Mouse (Mus musculus): ENCODE data around the gene Mnat1. TPM values are rescaled to one million over a fixed set of nuclear protein-coding genes. Genes with fewer than 3 reads are reported as not detected.

Mnat1 gene
- polyA plus RNA-seq, 1 experiment from 2014 or later: 23.2 TPM

GRCm38 (mm10) chr12:73298621-73299020 is 175.1 kb downstream of the Mnat1 start:
- WGBS: 84% methylated on average over 5 of the region's 5 CpGs
- no peak overlapping the region for H3K9ac ChIP-seq (ENCODE audit: low read length)

GRCm38 (mm10) chr12:73300531-73300930 is 177.0 kb downstream of the Mnat1 start:
- WGBS: 86% methylated on average over 2 of the region's 2 CpGs
- no peak overlapping the region for H3K9ac ChIP-seq (ENCODE audit: low read length)
- ATAC-seq (replicated peaks; ENCODE audit: extremely low read depth, insufficient read depth, low FRiP score): no peak
- H3K27ac ChIP-seq (ENCODE audit: low read length): no peak overlapping the region
- no peak overlapping the region for H3K4me2 ChIP-seq (ENCODE audit: low read depth, low read length)
- H3K9me3 ChIP-seq (replicated peaks; ENCODE audit: control insufficient read depth, low read length): no peaks in the 10 kb centered on the region
- no peaks in the 10 kb centered on the region; the same call in 1 of the 2 replicates for H3K36me3 ChIP-seq (ENCODE audit: control insufficient read depth, insufficient read depth)
- no peaks in the 10 kb centered on the region for H3K4me1 ChIP-seq (ENCODE audit: control insufficient read depth, insufficient read depth, low read length)
- no peak overlapping the region for H3K4me3 ChIP-seq (ENCODE audit: low read length)
- H3K27me3 ChIP-seq (ENCODE audit: control insufficient read depth, insufficient read depth, low read length): no peaks in the 10 kb centered on the region

More at GRCm38 (mm10) chr12:73298621-73299020, 175.1 kb downstream of the Mnat1 start:
- Histone ChIP-seq H3K27me3 (ENCODE audit: control insufficient read depth, insufficient read depth, low read length) (no peaks in the 10 kb centered on the region), H3K4me1 (ENCODE audit: control insufficient read depth, insufficient read depth, low read length) (no peaks in the 10 kb centered on the region), H3K4me3 (ENCODE audit: low read length) (no peak overlapping the region), H3K27ac (ENCODE audit: low read length) (no peak overlapping the region), H3K9me3 (replicated peaks; ENCODE audit: control insufficient read depth, low read length) (no peaks in the 10 kb centered on the region), H3K36me3 (ENCODE audit: control insufficient read depth, insufficient read depth) (peaks cover 2% of the 10 kb centered on the region; the same call in 1 of the 2 replicates), H3K4me2 (ENCODE audit: low read depth, low read length) (no peak overlapping the region)
- no peak for ATAC-seq (replicated peaks; ENCODE audit: extremely low read depth, insufficient read depth, low FRiP score)

GRCm38 (mm10) chr12:73304636-73305035 is 181.1 kb downstream of the Mnat1 start:
- Histone ChIP-seq H3K4me1 (ENCODE audit: control insufficient read depth, insufficient read depth, low read length) (no peaks in the 10 kb centered on the region), H3K9ac (ENCODE audit: low read length) (no peak overlapping the region), H3K36me3 (ENCODE audit: control insufficient read depth, insufficient read depth) (no peaks in the 10 kb centered on the region; the same call in 1 of the 2 replicates), H3K27me3 (ENCODE audit: control insufficient read depth, insufficient read depth, low read length) (no peaks in the 10 kb centered on the region), H3K27ac (ENCODE audit: low read length) (0 out of 2 replicates have a peak overlapping the region, but pooled peaks have one; percentile 3), H3K9me3 (replicated peaks; ENCODE audit: control insufficient read depth, low read length) (no peaks in the 10 kb centered on the region), H3K4me2 (ENCODE audit: low read depth, low read length) (no peak overlapping the region), H3K4me3 (ENCODE audit: low read length) (no peak overlapping the region)
- WGBS: 65% methylated on average over 4 of the region's 4 CpGs
- ATAC-seq (replicated peaks; ENCODE audit: extremely low read depth, insufficient read depth, low FRiP score): no peak

GRCm38 (mm10) chr12:73307750-73308149 is 184.2 kb downstream of the Mnat1 start:
- Histone ChIP-seq H3K27ac (ENCODE audit: low read length) (no peak overlapping the region), H3K36me3 (ENCODE audit: control insufficient read depth, insufficient read depth) (no peaks in the 10 kb centered on the region), H3K4me3 (ENCODE audit: low read length) (no peak overlapping the region), H3K9me3 (replicated peaks; ENCODE audit: control insufficient read depth, low read length) (no peaks in the 10 kb centered on the region), H3K4me2 (ENCODE audit: low read depth, low read length) (no peak overlapping the region), H3K27me3 (ENCODE audit: control insufficient read depth, insufficient read depth, low read length) (no peaks in the 10 kb centered on the region), H3K4me1 (ENCODE audit: control insufficient read depth, insufficient read depth, low read length) (no peaks in the 10 kb centered on the region), H3K9ac (ENCODE audit: low read length) (no peak overlapping the region)
- ATAC-seq (replicated peaks; ENCODE audit: extremely low read depth, insufficient read depth, low FRiP score): no peak
- 92% methylated on average over 4 of the region's 4 CpGs for WGBS

GRCm38 (mm10) chr12:73308711-73309110 is 185.2 kb downstream of the Mnat1 start:
- ATAC-seq (replicated peaks; ENCODE audit: extremely low read depth, insufficient read depth, low FRiP score): no peak
- H3K4me2 ChIP-seq (ENCODE audit: low read depth, low read length): no peak overlapping the region
- no peaks in the 10 kb centered on the region for H3K27me3 ChIP-seq (ENCODE audit: control insufficient read depth, insufficient read depth, low read length)
- 74% methylated on average over 2 of the region's 2 CpGs for WGBS
- H3K4me3 ChIP-seq (ENCODE audit: low read length): no peak overlapping the region
- H3K9me3 ChIP-seq (replicated peaks; ENCODE audit: control insufficient read depth, low read length): no peaks in the 10 kb centered on the region
- no peaks in the 10 kb centered on the region for H3K36me3 ChIP-seq (ENCODE audit: control insufficient read depth, insufficient read depth)
- H3K9ac ChIP-seq (ENCODE audit: low read length): no peak overlapping the region
- no peak overlapping the region for H3K27ac ChIP-seq (ENCODE audit: low read length)
- no peaks in the 10 kb centered on the region for H3K4me1 ChIP-seq (ENCODE audit: control insufficient read depth, insufficient read depth, low read length)

GRCm38 (mm10) chr12:73317706-73318686 is 194.5 kb downstream of the Mnat1 start:
- Histone ChIP-seq H3K27ac (ENCODE audit: low read length) (no peak overlapping the region), H3K4me2 (ENCODE audit: low read depth, low read length) (no peak overlapping the region), H3K4me3 (ENCODE audit: low read length) (no peak overlapping the region), H3K9ac (ENCODE audit: low read length) (no peak overlapping the region), H3K4me1 (ENCODE audit: control insufficient read depth, insufficient read depth, low read length) (0 out of 2 replicates have a peak, but pooled peaks cover 2% of the 10 kb centered on the region), H3K9me3 (replicated peaks; ENCODE audit: control insufficient read depth, low read length) (no peaks in the 10 kb centered on the region), H3K27me3 (ENCODE audit: control insufficient read depth, insufficient read depth, low read length) (no peaks in the 10 kb centered on the region), H3K36me3 (ENCODE audit: control insufficient read depth, insufficient read depth) (no peaks in the 10 kb centered on the region; the same call in 1 of the 2 replicates)
- 81% methylated on average over 7 of the region's 7 CpGs for WGBS
- no peak for ATAC-seq (replicated peaks; ENCODE audit: extremely low read depth, insufficient read depth, low FRiP score)

Other genes with a start within 250 kb of the Mnat1 start
- gene Six6, start 183.8 kb upstream of the Mnat1 start, polyA plus RNA-seq (2015; fragmentation: Nextera tagmentation; extraction: Ambion mirVana): not detected in 2 replicates
- 1.1 and 1.5 TPM in 2 replicates for gene 4930447C04Rik, start 182.9 kb upstream of the Mnat1 start, polyA plus RNA-seq (2015; fragmentation: Nextera tagmentation; extraction: Ambion mirVana)
- gene Six1, start 69.8 kb upstream of the Mnat1 start, polyA plus RNA-seq (2015; fragmentation: Nextera tagmentation; extraction: Ambion mirVana): 2.1 and 4.5 TPM in 2 replicates
- gene Six4, start 10.3 kb upstream of the Mnat1 start, polyA plus RNA-seq (2015; fragmentation: Nextera tagmentation; extraction: Ambion mirVana): 1.1 and 1.3 TPM in 2 replicates
- 14.9 and 17.6 TPM in 2 replicates for gene Trmt5, start 163.0 kb downstream of the Mnat1 start, polyA plus RNA-seq (2015; fragmentation: Nextera tagmentation; extraction: Ambion mirVana)
- 4.8 and 6.5 TPM in 2 replicates for gene Slc38a6, start 163.1 kb downstream of the Mnat1 start, polyA plus RNA-seq (2015; fragmentation: Nextera tagmentation; extraction: Ambion mirVana)

Measured in heart, embryonic 16.5 days (tissue).